Mouse (Mus musculus) ES-E14 (cell line): ENCODE measurements around the gene Ube3b. TPM values are rescaled to one million over a fixed set of nuclear protein-coding genes. Genes with fewer than 3 reads are reported as not detected.

Experiments used
- DNase-seq: peaks from one replicate; pipeline ENCODE4 v3.0.0-alpha.2; 2013; ENCODE audit warnings: low read depth, low spot score
- H3K27ac ChIP-seq: 2 replicates; pipeline ENCODE4 v1.5.1; 2012; ENCODE audit warnings: low read depth, mild to moderate bottlenecking, low read length, moderate library complexity, mixed read lengths; ENCODE audit not compliant: poor library complexity, insufficient read depth, severe bottlenecking
- H3K36me3 ChIP-seq: 2 replicates; pipeline ENCODE4 v1.6.1; 2012; ENCODE audit warnings: mild to moderate bottlenecking, low read length, moderate library complexity, mixed read lengths; ENCODE audit not compliant: control insufficient read depth, poor library complexity, insufficient read depth, severe bottlenecking
- H3K4me1 ChIP-seq, 2 experiments: fragments of 150-350 bp in 1 of 2; sonication (generic) in 1 of 2; 2 replicates each; pipeline ENCODE4 v1.6.1; 2012; ENCODE audit warnings: low read length in 2 of 2, mild to moderate bottlenecking in 1 of 2, mixed read lengths in 1 of 2; ENCODE audit not compliant: control insufficient read depth in 2 of 2, insufficient read depth in 2 of 2, poor library complexity in 1 of 2
- H3K4me3 ChIP-seq, 2 experiments: fragments of 150-350 bp in 1 of 2; sonication (generic) in 1 of 2; 2 replicates each; pipeline ENCODE4 v1.5.1; 2012; ENCODE audit warnings: low read length in 2 of 2, low read depth in 1 of 2, mild to moderate bottlenecking in 1 of 2, mixed read lengths in 1 of 2; ENCODE audit not compliant: insufficient read depth in 1 of 2, poor library complexity in 1 of 2, severe bottlenecking in 1 of 2
- H3K9ac ChIP-seq: 2 replicates; pipeline ENCODE4 v1.6.1; 2012; ENCODE audit warnings: low read depth, mild to moderate bottlenecking, low read length, mixed read lengths; ENCODE audit not compliant: poor library complexity, insufficient read depth, severe bottlenecking
- H3K9me3 ChIP-seq: fragments of 150-350 bp; sonication (generic); 2 replicates; pipeline ENCODE4 v1.6.1; 2012; ENCODE audit warnings: low read depth, mild to moderate bottlenecking, low read length; ENCODE audit not compliant: control insufficient read depth, insufficient read depth
- CHD2 ChIP-seq: IDR thresholded peaks from 2 replicates; pipeline ENCODE4 v1.6.1; 2014; ENCODE audit warnings: mild to moderate bottlenecking, low read depth, low read length, inconsistent platforms
- HCFC1 ChIP-seq: IDR thresholded peaks from 2 replicates; pipeline ENCODE4 v1.6.1; 2012; ENCODE audit warnings: low read length, inconsistent platforms, borderline replicate concordance; ENCODE audit not compliant: insufficient read depth
- MAFK ChIP-seq: IDR thresholded peaks from 2 replicates; pipeline ENCODE4 v1.6.1; 2014; ENCODE audit warnings: mild to moderate bottlenecking, low read depth, low read length, inconsistent platforms; ENCODE audit not compliant: insufficient read depth
- ZC3H11A ChIP-seq: IDR thresholded peaks from 2 replicates; pipeline ENCODE4 v1.6.1; 2012; ENCODE audit warnings: low read depth, mild to moderate bottlenecking, inconsistent platforms, low read length, borderline replicate concordance
- ZNF384 ChIP-seq: IDR thresholded peaks from 2 replicates; pipeline ENCODE4 v1.6.1; 2012; ENCODE audit warnings: low read depth, low read length, inconsistent platforms
- in situ Hi-C, 2 experiments: fragments of 600-800 bp; cut with MboI; formaldehyde crosslinking; loops; one replicate each; pipeline ENCODE4 v1.15.1; 2025; ENCODE audit warnings: low sequenced_read_pairs in 2 of 2, inconsistent platforms in 1 of 2; ENCODE audit not compliant: unreplicated experiment in 2 of 2
- total RNA-seq: library from RNA; depleted of rRNA; stranded (reverse); fragments of 300-350 nt; gene quantifications from 2 replicates; pipeline ENCODE4 v1.2.3, GENCODE M21; 2012

The Ube3b gene
- total RNA-seq, 1 experiment = 31.7 TPM

DNA sequence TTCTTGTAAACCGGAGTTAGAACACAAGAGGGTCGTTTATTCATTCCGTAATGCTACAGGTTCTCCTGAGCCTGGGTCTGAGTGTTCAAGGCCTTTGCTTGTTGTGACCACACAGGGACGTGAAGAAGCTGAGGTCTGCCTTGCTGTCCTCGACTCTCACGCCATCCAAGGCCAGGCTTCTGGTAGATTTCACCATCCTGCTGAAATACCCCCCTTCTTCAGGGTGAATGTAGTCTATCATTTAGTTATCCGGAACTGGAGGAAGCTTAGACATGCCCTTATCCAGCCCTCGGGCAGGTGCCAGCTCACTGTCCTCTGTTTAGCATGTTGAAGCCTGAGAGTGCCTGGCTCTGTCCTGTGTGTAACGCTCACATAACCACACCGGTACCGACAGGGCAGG, 28.4 kb downstream of the Ube3b start:
- Histone ChIP-seq H3K27ac (no peak overlapping the region), H3K4me1 (peaks cover 0 to 4% of the 10 kb centered on the region in 2 experiments; a peak in 1 of 4 replicates), H3K36me3 (peaks cover 75% of the 10 kb centered on the region), H3K9ac (no peak overlapping the region), H3K4me3 (no peak overlapping the region), H3K9me3 (no peaks in the 10 kb centered on the region)
- TF ChIP-seq HCFC1 = no peak
- in situ Hi-C loops = no loop called here
- no peak for DNase-seq

DNA sequence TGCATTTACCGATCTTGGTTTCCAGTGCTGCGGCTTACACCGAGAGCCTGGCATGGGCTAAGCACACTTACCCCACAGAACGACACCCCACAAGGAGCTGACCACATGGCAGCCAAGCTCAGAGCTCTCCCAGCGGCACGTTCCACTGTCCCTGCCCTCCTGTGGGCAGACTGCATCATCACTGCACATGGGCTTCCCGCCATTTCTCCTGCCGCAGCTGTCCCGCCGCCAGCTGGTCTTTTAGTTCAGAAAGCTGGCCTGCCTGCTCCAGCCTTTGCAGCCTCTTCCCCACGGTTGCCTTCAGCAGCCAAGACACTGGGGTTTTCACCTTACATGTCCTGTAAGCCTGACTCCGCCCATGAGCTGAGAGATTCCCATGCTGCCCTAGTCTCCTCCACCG, 30.0 kb downstream of the Ube3b start:
- TF ChIP-seq ZNF384 = no peak
- TF ChIP-seq CHD2 = no peak
- no peak for TF ChIP-seq ZC3H11A
- no peak for TF ChIP-seq HCFC1
- no peak for TF ChIP-seq MAFK
- Histone ChIP-seq H3K36me3 (peaks cover 77% of the 10 kb centered on the region), H3K27ac (no peak overlapping the region), H3K9ac (no peak overlapping the region), H3K9me3 (no peaks in the 10 kb centered on the region), H3K4me3 (no peak overlapping the region), H3K4me1 (peaks cover 0 to 4% of the 10 kb centered on the region in 2 experiments; a peak in 1 of 4 replicates)
- no peak for DNase-seq
- in situ Hi-C loops = no loop called here

DNA sequence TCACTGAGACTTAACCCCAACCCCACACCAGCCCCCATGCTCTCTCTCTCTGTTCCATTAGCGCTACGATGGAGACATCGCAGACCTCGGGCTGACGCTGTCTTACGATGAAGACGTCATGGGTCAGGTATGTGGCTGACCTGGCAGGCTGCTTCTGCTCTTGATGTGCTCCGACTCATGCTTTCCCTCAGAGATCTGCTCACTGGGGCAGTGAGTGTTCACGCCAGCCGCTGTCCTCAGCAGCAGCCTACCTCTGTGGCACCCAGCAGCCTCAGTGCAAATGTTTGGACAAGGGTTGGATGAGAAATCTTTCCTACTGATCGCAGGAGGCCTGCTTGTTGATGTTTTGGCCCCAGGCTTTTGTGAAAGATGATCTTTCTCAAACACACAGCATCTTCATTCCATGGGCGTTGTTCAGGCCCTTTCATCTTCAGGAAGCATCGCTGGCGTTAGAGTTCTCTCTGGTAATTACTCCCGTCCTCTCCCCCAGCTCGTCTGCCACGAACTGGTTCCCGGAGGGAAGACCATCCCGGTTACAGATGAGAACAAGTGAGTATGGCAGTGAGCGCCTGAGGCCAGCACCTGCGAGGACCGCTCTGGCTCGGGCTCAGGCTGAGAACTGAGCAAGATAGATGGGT, 32.1 kb downstream of the Ube3b start:
- Histone ChIP-seq H3K4me3 (no peak overlapping the region), H3K9me3 (no peaks in the 10 kb centered on the region), H3K9ac (no peak overlapping the region), H3K36me3 (peaks cover 74% of the 10 kb centered on the region), H3K27ac (no peak overlapping the region), H3K4me1 (peaks cover 0 to under 1% of the 10 kb centered on the region in 2 experiments; a peak in 1 of 4 replicates)
- no peak for DNase-seq
- in situ Hi-C loops = no loop called here
- no peak for TF ChIP-seq CHD2
- no peak for TF ChIP-seq ZNF384
- TF ChIP-seq HCFC1 = no peak
- no peak for TF ChIP-seq MAFK
- no peak for TF ChIP-seq ZC3H11A

DNA sequence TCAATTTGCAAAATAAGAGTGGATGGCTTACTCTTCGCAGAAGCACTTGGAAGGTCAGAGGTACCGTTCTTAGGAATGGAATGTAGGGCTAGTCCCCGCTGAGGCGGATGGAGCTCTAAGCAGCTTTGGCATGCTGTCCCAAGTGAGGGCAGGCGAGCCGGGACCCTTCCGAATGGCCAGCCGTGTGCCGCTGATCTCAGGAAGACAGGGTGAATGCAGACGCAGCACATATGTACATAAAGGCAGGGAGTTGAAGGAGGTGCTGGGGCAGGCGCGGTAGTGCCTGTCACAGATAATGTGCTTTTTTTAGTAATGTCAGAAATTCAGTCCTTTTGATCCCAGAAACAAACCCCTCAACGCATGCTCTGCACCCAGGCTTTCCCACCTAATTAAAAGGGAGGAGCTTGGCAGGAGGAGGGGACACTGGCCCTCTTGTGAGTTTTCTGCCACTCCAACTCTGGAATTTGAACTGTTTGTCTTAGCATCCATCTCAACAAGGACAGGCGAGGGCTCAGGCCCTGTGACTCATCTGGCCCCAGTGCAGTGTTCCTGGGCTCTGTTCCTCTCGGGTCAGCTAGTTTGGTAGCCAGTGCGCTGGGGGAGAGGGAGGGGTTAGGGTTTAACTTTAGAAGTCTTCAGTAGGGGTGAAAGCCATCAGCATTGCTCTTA, 32.8 kb downstream of the Ube3b start:
- H3K9ac ChIP-seq = no peak overlapping the region
- H3K4me3 ChIP-seq = no peak overlapping the region
- peaks cover 69% of the 10 kb centered on the region for H3K36me3 ChIP-seq
- H3K9me3 ChIP-seq = no peaks in the 10 kb centered on the region
- no peaks in the 10 kb centered on the region; a peak in 1 of 4 replicates for H3K4me1 ChIP-seq
- in situ Hi-C loops = no loop called here
- no peak for DNase-seq
- no peak for TF ChIP-seq MAFK
- no peak for TF ChIP-seq ZNF384
- no peak for TF ChIP-seq ZC3H11A
- no peak for TF ChIP-seq CHD2
- no peak for TF ChIP-seq HCFC1
- H3K27ac ChIP-seq = no peak overlapping the region

DNA sequence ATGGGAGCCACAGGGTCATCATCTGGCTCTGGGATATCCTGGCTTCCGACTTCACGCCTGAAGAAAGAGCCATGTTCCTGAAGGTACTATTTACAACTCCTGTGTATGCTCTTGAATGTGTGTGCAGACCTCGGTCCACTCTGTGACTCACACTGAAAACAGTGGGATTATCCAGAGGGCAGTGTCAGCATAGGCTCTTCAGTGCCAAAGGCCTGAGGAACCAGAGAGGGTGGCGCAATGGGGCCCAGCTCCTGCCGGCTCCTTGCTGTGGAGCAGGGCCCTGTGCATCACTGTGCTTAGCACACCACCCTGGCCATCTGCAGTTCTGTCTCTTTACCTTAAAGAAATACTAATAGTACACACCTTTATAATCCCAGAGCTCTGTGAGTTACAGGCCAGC, 35.2 kb downstream of the Ube3b start:
- no peaks in the 10 kb centered on the region for H3K9me3 ChIP-seq
- in situ Hi-C loops = no loop called here
- no peaks in the 10 kb centered on the region; a peak in 1 of 4 replicates for H3K4me1 ChIP-seq
- no peak for DNase-seq
- H3K36me3 ChIP-seq = peaks cover 70% of the 10 kb centered on the region
- no peak overlapping the region for H3K27ac ChIP-seq
- no peak for TF ChIP-seq CHD2
- TF ChIP-seq MAFK = no peak
- no peak overlapping the region for H3K4me3 ChIP-seq
- no peak overlapping the region for H3K9ac ChIP-seq
